Mouse (Mus musculus): Measurements from ENCODE around the gene Fam213b. TPM values are rescaled to one million over a fixed set of nuclear protein-coding genes. Genes with fewer than 3 reads are reported as not detected.

Fam213b gene
- polyA plus RNA-seq, 1 experiment from 2014 or later, result 16.8 TPM

DNA sequence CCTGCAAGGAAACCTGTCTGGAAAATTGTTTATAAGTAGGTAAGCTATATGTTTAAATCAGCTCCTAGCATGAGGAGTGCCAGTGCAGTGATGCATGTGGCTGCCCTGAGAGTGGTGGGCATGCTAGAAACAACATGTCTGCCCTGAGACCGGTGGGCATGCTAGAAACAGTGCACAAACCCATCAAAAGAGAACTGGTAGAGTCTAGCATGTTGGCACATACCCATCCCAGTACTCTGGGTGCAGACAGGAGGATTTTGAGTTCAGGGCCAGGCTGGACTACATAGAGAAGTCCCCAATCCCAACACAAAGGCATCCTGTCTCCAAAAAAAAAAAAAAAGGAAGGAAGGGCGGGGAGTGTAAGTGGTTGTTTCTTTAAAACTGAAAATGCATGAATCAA, 35.9 kb upstream of the Fam213b start:
- H3K27ac ChIP-seq (ENCODE audit: low read length), result no peak overlapping the region
- H3K36me3 ChIP-seq (ENCODE audit: insufficient read depth, low read length), result no peaks in the 10 kb centered on the region
- H3K9ac ChIP-seq (replicated peaks; ENCODE audit: low read depth), result no peak overlapping the region
- 80% methylated on average over 2 of the region's 2 CpGs for WGBS
- no peaks in the 10 kb centered on the region for H3K27me3 ChIP-seq (replicated peaks; ENCODE audit: insufficient read depth, low read length)
- H3K9me3 ChIP-seq (ENCODE audit: low read length), result no peaks in the 10 kb centered on the region
- H3K4me3 ChIP-seq (ENCODE audit: low read depth, low read length), result no peak overlapping the region
- H3K4me2 ChIP-seq (replicated peaks; ENCODE audit: low read depth, low read length), result no peak overlapping the region
- no peaks in the 10 kb centered on the region for H3K4me1 ChIP-seq (ENCODE audit: insufficient read depth, low read depth, low read length)
- ATAC-seq (no peak), DNase-seq (ENCODE audit: low spot score) (no peak)
- TF ChIP-seq EP300 (IDR thresholded peaks at IDR 0.05), result no peak
- no peak for TF ChIP-seq CTCF (IDR thresholded peaks at IDR 0.05)

DNA sequence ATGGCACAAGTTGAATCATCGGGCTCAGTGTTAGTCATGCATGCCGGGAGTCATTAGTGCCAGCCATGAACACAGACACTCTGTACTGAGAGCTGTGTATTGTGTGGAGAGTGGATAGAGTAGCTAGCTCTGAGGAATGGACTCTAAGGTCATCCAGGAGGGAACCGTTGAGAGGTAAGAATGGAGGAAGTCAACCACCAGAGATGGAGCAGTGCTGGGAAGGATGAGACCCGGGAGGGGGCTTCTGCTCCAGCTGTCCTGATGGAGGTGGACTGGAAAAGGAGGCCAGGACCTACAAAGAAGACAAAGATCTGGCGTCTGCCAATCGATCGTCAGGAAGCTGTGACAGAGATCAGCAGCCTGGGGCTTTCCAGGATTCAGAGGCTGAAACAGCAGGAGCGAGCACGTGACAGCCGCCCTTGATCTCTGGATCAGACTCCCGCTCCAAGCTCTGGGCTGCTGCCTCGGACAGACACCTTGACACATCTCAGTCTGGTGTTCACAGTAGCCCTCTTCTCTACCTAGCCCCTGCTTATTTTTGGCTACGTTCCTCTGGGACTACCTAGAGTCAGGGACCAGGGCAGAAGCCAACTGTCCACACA, 34.5 kb upstream of the Fam213b start:
- WGBS, result 50% methylated on average over 13 of the region's 13 CpGs
- Histone ChIP-seq H3K27ac (ENCODE audit: low read length) (no peak overlapping the region), H3K9ac (replicated peaks; ENCODE audit: low read depth) (no peak overlapping the region), H3K4me3 (ENCODE audit: low read depth, low read length) (no peak overlapping the region), H3K9me3 (ENCODE audit: low read length) (no peaks in the 10 kb centered on the region), H3K27me3 (replicated peaks; ENCODE audit: insufficient read depth, low read length) (no peaks in the 10 kb centered on the region), H3K4me2 (replicated peaks; ENCODE audit: low read depth, low read length) (no peak overlapping the region), H3K4me1 (ENCODE audit: insufficient read depth, low read depth, low read length) (peaks cover 3% of the 10 kb centered on the region; the same call in 1 of the 2 replicates), H3K36me3 (ENCODE audit: insufficient read depth, low read length) (no peaks in the 10 kb centered on the region)
- ATAC-seq (no peak), DNase-seq (ENCODE audit: low spot score) (no peak)
- TF ChIP-seq CTCF (IDR thresholded peaks at IDR 0.05), result no peak
- TF ChIP-seq EP300 (IDR thresholded peaks at IDR 0.05), result no peak

DNA sequence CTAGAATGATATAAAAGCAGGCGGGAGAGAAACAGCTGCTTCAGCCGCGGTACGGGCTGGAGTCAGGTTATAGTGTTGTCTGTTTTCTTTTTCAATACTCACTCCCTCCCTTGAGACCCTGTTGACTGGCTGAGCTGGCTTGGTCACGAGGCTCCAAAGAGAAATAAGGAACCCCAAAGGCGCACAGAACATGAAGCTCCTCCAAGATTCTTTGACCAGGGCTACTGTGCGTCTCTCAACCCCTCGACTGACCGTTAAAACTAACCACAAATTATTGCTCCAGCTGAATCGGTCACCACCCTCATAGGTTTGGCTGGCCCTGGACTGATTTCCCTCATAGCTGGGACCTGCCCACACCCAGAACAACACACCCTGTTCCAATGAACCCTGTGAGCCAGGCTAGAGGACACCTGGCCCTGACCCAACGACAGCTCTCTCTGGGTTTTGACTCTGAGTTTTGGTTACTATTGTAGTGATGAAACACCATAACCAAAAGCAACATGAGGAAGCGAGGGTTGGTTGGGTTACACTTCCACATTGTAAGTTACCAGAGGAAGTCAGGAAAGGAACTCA, 30.2 kb upstream of the Fam213b start:
- ATAC-seq, result no peak; the same call in 1 of the 2 replicates
- 80% methylated on average over 12 of the region's 12 CpGs for WGBS
- no peak overlapping the region for H3K27ac ChIP-seq (ENCODE audit: low read length)
- H3K9ac ChIP-seq (replicated peaks; ENCODE audit: low read depth), result no peak overlapping the region
- TF ChIP-seq EP300 (IDR thresholded peaks at IDR 0.05), result no peak
- TF ChIP-seq CTCF (IDR thresholded peaks at IDR 0.05), result no peak
- no peaks in the 10 kb centered on the region for H3K27me3 ChIP-seq (replicated peaks; ENCODE audit: insufficient read depth, low read length)
- no peak overlapping the region for H3K4me2 ChIP-seq (replicated peaks; ENCODE audit: low read depth, low read length)
- no peaks in the 10 kb centered on the region for H3K9me3 ChIP-seq (ENCODE audit: low read length)
- H3K36me3 ChIP-seq (ENCODE audit: insufficient read depth, low read length), result 0 out of 2 replicates have a peak, but pooled peaks cover 2% of the 10 kb centered on the region
- H3K4me1 ChIP-seq (ENCODE audit: insufficient read depth, low read depth, low read length), result peaks cover 14% of the 10 kb centered on the region; the same call in 1 of the 2 replicates
- DNase-seq (ENCODE audit: low spot score), result peak; percentile 59
- H3K4me3 ChIP-seq (ENCODE audit: low read depth, low read length), result no peak overlapping the region

DNA sequence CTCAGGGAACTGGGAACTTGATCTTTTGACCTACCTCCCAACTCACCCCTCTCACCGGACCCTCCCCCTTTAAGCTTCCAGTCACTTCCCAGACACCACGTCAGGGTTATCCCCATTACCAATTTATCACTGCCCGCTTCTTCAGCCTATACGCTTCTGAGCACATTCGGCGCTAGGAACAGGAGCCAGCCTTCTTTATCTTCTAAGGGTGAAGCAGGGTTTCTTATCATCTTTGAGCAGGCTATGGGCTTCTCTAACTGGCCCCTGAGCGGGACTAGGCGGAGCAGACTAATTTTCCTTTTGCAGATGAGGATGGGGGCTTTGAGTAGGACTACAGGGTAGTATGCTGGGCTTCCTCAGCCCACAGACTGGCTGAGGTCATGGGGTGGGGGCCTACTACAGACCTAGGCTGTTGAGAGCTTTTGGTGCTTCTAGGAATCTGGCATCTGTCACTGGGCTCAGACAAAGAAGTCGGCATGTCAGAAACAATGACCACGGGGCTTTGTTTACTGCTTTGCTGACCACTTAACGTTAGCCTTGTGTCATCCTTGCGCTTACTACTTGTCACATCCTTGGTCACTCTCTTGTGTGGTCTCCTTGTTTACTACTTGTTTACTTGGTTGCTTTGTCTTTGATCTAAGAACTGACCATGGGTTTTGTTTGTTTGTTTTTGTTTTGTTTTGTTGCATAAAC, 29.6 kb upstream of the Fam213b start, which contains the start of gene Tnfrsf14:
Tnfrsf14 (minus strand) TSS at position 169 of the 693 bp plus-strand sequence.
- peak; percentile 17 for ATAC-seq
- H3K4me1 ChIP-seq (ENCODE audit: insufficient read depth, low read depth, low read length), result peaks cover 14% of the 10 kb centered on the region; the same call in 1 of the 2 replicates

DNA sequence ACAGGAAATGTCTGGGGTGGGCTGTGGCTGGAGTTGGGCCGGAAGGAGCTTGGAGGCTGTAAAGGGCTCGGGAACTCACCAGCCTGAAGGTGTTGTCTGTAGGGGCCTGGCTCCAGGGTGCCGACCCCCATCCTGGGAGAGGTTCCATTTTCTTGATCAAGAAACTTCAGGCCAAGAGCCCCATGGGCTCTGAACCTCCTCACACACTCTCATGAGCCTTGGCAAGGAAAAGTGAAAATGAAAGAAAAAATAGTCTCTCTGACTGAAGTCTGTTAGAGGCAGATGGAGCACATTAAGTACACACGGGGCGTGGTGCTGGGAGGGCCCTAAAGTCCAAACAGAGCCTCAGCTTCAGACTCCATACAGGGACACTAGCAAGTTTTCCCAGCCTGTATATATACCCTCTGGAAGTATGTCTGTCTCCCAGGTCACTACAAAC, 29.0 kb upstream of the Fam213b start:
- ATAC-seq, result peak; percentile 82
- Histone ChIP-seq H3K9ac (replicated peaks; ENCODE audit: low read depth) (peak overlapping the region; percentile 48), H3K4me1 (ENCODE audit: insufficient read depth, low read depth, low read length) (peaks cover 14% of the 10 kb centered on the region; the same call in 1 of the 2 replicates), H3K4me3 (ENCODE audit: low read depth, low read length) (peak overlapping the region; percentile 40), H3K4me2 (replicated peaks; ENCODE audit: low read depth, low read length) (peak overlapping the region; percentile 60), H3K27me3 (replicated peaks; ENCODE audit: insufficient read depth, low read length) (no peaks in the 10 kb centered on the region), H3K9me3 (ENCODE audit: low read length) (no peaks in the 10 kb centered on the region), H3K27ac (ENCODE audit: low read length) (peak overlapping the region; percentile 85), H3K36me3 (ENCODE audit: insufficient read depth, low read length) (0 out of 2 replicates have a peak, but pooled peaks cover 4% of the 10 kb centered on the region)
- TF ChIP-seq EP300 (IDR thresholded peaks at IDR 0.05), result no peak
- peak; percentile 88 for DNase-seq (ENCODE audit: low spot score)
- 13% methylated on average over 5 of the region's 5 CpGs for WGBS

More for the DNA sequence above, 29.6 kb upstream of the Fam213b start, which contains the start of gene Tnfrsf14:
- DNase-seq (ENCODE audit: low spot score), result no peak
- TF ChIP-seq CTCF (IDR thresholded peaks at IDR 0.05), result no peak
- no peak for TF ChIP-seq EP300 (IDR thresholded peaks at IDR 0.05)
- Histone ChIP-seq H3K9ac (replicated peaks; ENCODE audit: low read depth) (peak within 1 kb of the TSS; percentile 48), H3K27ac (ENCODE audit: low read length) (peak within 1 kb of the TSS; percentile 85), H3K36me3 (ENCODE audit: insufficient read depth, low read length) (0 out of 2 replicates have a peak, but pooled peaks cover 4% of the 10 kb centered on the region), H3K27me3 (replicated peaks; ENCODE audit: insufficient read depth, low read length) (no peaks in the 10 kb centered on the region), H3K4me2 (replicated peaks; ENCODE audit: low read depth, low read length) (peak within 1 kb of the TSS; percentile 60), H3K9me3 (ENCODE audit: low read length) (no peaks in the 10 kb centered on the region), H3K4me3 (ENCODE audit: low read depth, low read length) (peak within 1 kb of the TSS; percentile 40)
- 29% methylated on average over 12 of the region's 12 CpGs for WGBS
